Mouse (Mus musculus) limb, embryonic 14.5 days (tissue): ENCODE measurements around the gene Krt32. TPM values are rescaled to one million over a fixed set of nuclear protein-coding genes. Genes with fewer than 3 reads are reported as not detected.

Experiments used
- ATAC-seq: fragments of 200-750 bp; cut with Nextera tagmentation; 2 replicates; pipeline ENCODE4 v1.8.0; 2017; ENCODE audit warnings: low read depth, moderate number of reproducible peaks, moderate TSS enrichment; ENCODE audit not compliant: low FRiP score
- DNase-seq: peaks from one replicate; pipeline ENCODE4 v3.0.0-alpha.2; 2015; ENCODE audit warnings: low spot score
- H3K27ac ChIP-seq: fragments of 300-500 bp; sonication (generic); replicated peaks from 2 replicates; pipeline ENCODE4 v1.5.1; 2014; ENCODE audit warnings: low read depth, mild to moderate bottlenecking, low read length, moderate library complexity, mixed read lengths
- H3K27me3 ChIP-seq: fragments of 300-500 bp; sonication (generic); 2 replicates; pipeline ENCODE4 v1.6.1; 2014; ENCODE audit warnings: low read length, mixed read lengths; ENCODE audit not compliant: control insufficient read depth, insufficient read depth
- H3K36me3 ChIP-seq: fragments of 300-500 bp; sonication (generic); 2 replicates; pipeline ENCODE4 v1.6.1; 2014; ENCODE audit warnings: mild to moderate bottlenecking, low read length, moderate library complexity, mixed read lengths; ENCODE audit not compliant: control insufficient read depth, insufficient read depth
- H3K4me1 ChIP-seq: fragments of 300-500 bp; sonication (generic); 2 replicates; pipeline ENCODE4 v1.6.1; 2014; ENCODE audit warnings: antibody characterized with exemption, low read length, mixed read lengths; ENCODE audit not compliant: control insufficient read depth, insufficient read depth
- H3K4me2 ChIP-seq: fragments of 300-500 bp; sonication (generic); replicated peaks from 2 replicates; pipeline ENCODE4 v1.6.1; 2014; ENCODE audit warnings: low read depth, mild to moderate bottlenecking, low read length, moderate library complexity; ENCODE audit not compliant: severe bottlenecking
- H3K4me3 ChIP-seq: fragments of 300-500 bp; sonication (generic); replicated peaks from 2 replicates; pipeline ENCODE4 v1.5.1; 2014; ENCODE audit warnings: low read length
- H3K9ac ChIP-seq: fragments of 300-500 bp; sonication (generic); 2 replicates; pipeline ENCODE4 v1.6.1; 2014; ENCODE audit warnings: mild to moderate bottlenecking, low read depth, low read length, moderate library complexity; ENCODE audit not compliant: severe bottlenecking
- H3K9me3 ChIP-seq: fragments of 300-500 bp; sonication (generic); 2 replicates; pipeline ENCODE4 v1.6.1; 2016; ENCODE audit warnings: low read length; ENCODE audit not compliant: control insufficient read depth
- POLR2A ChIP-seq: fragments of 200-500 bp; IDR thresholded peaks from 2 replicates; pipeline ENCODE4 v1.8.0; 2012; ENCODE audit warnings: inconsistent platforms, mild to moderate bottlenecking, moderate library complexity, borderline replicate concordance; ENCODE audit not compliant: insufficient read depth, insufficient read length; ENCODE audit errors: extremely low read depth
- WGBS: fragments of 180-500 bp; shearing (Covaris S2); extraction: QIAGEN DNeasy Blood & Tissue Kit; methylation state at CpG from one replicate; pipeline ENCODE4 v1.1.7; 2014; 5-methylcytosine and 5-hydroxymethylcytosine counted together
- polyA plus RNA-seq, 2 experiments: library from polyadenylated mRNA; depleted of rRNA in 1 of 2; stranded (reverse) in 1 of 2; unstranded in 1 of 2; fragments of >200 nt; fragmentation: Nextera tagmentation in 1 of 2; extraction: Ambion mirVana in 1 of 2; gene quantifications; 2 replicates each; pipeline versions ENCODE4 v1.2.1 to v1.2.3; 2012 to 2014

The Krt32 gene
- polyA plus RNA-seq, 2 experiments: 0.10 TPM; not detected in 1

GRCm38 (mm10) chr11:100073873-100074272 lies 14.2 kb downstream of the Krt32 start:
- ATAC-seq: no peak
- no peak for TF ChIP-seq POLR2A
- Histone ChIP-seq H3K9ac (no peak overlapping the region), H3K27ac (no peak overlapping the region), H3K9me3 (no peaks in the 10 kb centered on the region), H3K4me3 (no peak overlapping the region), H3K36me3 (no peaks in the 10 kb centered on the region), H3K27me3 (no peaks in the 10 kb centered on the region), H3K4me1 (no peaks in the 10 kb centered on the region), H3K4me2 (no peak overlapping the region)
- 46% methylated on average over 1 of the region's 1 CpGs for WGBS
- DNase-seq: no peak

DNA sequence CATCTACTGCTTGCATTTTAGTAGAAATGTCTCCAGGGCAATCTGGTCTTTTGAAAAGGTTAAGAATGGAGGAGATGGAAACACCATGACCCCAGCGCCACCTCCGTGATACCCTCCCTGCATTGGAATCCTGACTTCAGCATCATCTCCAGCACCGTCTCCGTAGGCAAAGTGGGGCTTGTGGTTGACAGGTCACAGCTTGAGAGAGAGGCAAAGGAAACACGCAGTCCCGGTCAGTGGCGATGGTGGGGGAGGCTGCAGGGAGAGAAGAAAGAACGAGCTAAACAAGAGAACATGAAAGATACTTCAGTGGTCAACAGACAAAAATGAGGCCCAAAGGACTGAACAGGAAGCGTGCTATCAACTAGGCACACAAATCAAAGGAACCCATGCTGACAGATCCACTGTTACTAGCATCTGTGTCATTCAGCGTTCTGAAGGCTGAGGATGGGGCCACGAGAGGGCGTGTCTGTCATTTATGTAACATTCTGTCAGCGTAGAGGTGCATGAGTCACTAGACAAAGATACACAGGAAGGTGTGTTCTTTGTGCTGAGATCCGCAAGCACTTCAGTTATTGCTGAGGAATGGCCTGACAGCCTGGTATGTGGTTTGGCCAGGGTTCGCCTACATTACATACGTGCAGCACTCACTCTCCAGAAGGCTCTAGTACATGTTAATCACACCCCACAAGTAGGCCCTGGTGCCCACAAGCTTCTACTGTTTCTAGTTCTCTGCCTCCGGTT lies 20.6 kb downstream of the Krt32 start:
- ATAC-seq (no peak), DNase-seq (no peak)
- Histone ChIP-seq H3K4me2 (no peak overlapping the region), H3K4me3 (no peak overlapping the region), H3K27me3 (no peaks in the 10 kb centered on the region), H3K9ac (no peak overlapping the region), H3K9me3 (no peaks in the 10 kb centered on the region), H3K36me3 (no peaks in the 10 kb centered on the region), H3K27ac (no peak overlapping the region), H3K4me1 (no peaks in the 10 kb centered on the region)
- 71% methylated on average over 17 of the region's 17 CpGs for WGBS
- no peak for TF ChIP-seq POLR2A

GRCm38 (mm10) chr11:100066236-100067010 lies 21.6 kb downstream of the Krt32 start:
- Histone ChIP-seq H3K4me1 (no peaks in the 10 kb centered on the region), H3K9ac (no peak overlapping the region), H3K9me3 (no peaks in the 10 kb centered on the region), H3K4me2 (no peak overlapping the region), H3K27ac (no peak overlapping the region), H3K27me3 (no peaks in the 10 kb centered on the region), H3K4me3 (no peak overlapping the region), H3K36me3 (no peaks in the 10 kb centered on the region)
- WGBS: 78% methylated on average over 12 of the region's 12 CpGs
- DNase-seq: no peak
- TF ChIP-seq POLR2A: no peak
- ATAC-seq: no peak

GRCm38 (mm10) chr11:100058875-100059274 lies 29.2 kb downstream of the Krt32 start:
- no peaks in the 10 kb centered on the region for H3K27me3 ChIP-seq
- H3K36me3 ChIP-seq: no peaks in the 10 kb centered on the region
- H3K9me3 ChIP-seq: no peaks in the 10 kb centered on the region
- no peak overlapping the region for H3K27ac ChIP-seq
- no peak overlapping the region for H3K4me2 ChIP-seq
- 77% methylated on average over 8 of the region's 8 CpGs for WGBS
- no peak for ATAC-seq
- no peak overlapping the region for H3K4me3 ChIP-seq
- no peak for TF ChIP-seq POLR2A
- no peaks in the 10 kb centered on the region for H3K4me1 ChIP-seq
- DNase-seq: no peak
- H3K9ac ChIP-seq: no peak overlapping the region

- no peaks in the 10 kb centered on the region for H3K9me3 ChIP-seq
- no peak for TF ChIP-seq POLR2A
- no peaks in the 10 kb centered on the region for H3K27me3 ChIP-seq
- H3K36me3 ChIP-seq: no peaks in the 10 kb centered on the region
- no peak overlapping the region for H3K9ac ChIP-seq
- no peak overlapping the region for H3K4me3 ChIP-seq
- no peak overlapping the region for H3K4me2 ChIP-seq
- DNase-seq (no peak), ATAC-seq (no peak)
- 66% methylated on average over 9 of the region's 9 CpGs for WGBS
- H3K27ac ChIP-seq: no peak overlapping the region
- H3K4me1 ChIP-seq: no peaks in the 10 kb centered on the region
Observed at GRCm38 (mm10) chr11:100055686-100056655, 32.1 kb downstream of the Krt32 start.
